Mouse (Mus musculus) spleen, adult 2 months (tissue): ENCODE data around the gene Rgs5.

Source experiments
- CTCF ChIP-seq: fragments of 200-500 bp; IDR thresholded peaks from 2 replicates; pipeline ENCODE4 v1.5.1; 2011; ENCODE audit warnings: mild to moderate bottlenecking, inconsistent platforms; ENCODE audit not compliant: insufficient read depth, insufficient read length, insufficient replicate concordance; ENCODE audit errors: extremely low read depth
- POLR2A ChIP-seq: fragments of 200-500 bp; IDR thresholded peaks from 2 replicates; pipeline ENCODE4 v1.6.1; 2011; ENCODE audit warnings: low read depth, low read length, inconsistent platforms

GRCm38 (mm10) chr1:169693040-169693439 is 37.7 kb downstream of the Rgs5 start:
- TF ChIP-seq CTCF: no peak
- TF ChIP-seq POLR2A: no peak
